Mouse (Mus musculus) lung, embryonic 14.5 days (tissue): ENCODE data around the gene Rps16. TPM values are rescaled to one million over a fixed set of nuclear protein-coding genes. Genes with fewer than 3 reads are reported as not detected.

ENCODE experiments used
- ATAC-seq: fragments of 200-750 bp; cut with Nextera tagmentation; 2 replicates; pipeline ENCODE4 v1.8.0; 2017; ENCODE audit warnings: mild to moderate bottlenecking, moderate TSS enrichment, moderate library complexity; ENCODE audit not compliant: insufficient read depth
- DNase-seq: peaks from one replicate; pipeline ENCODE4 v3.0.0-alpha.2; 2015
- H3K27ac ChIP-seq: fragments of 300-500 bp; sonication (generic); 2 replicates; pipeline ENCODE4 v1.5.1; 2014; ENCODE audit warnings: low read depth, mild to moderate bottlenecking, moderate library complexity
- H3K27me3 ChIP-seq: fragments of 300-500 bp; sonication (generic); 2 replicates; pipeline ENCODE4 v1.6.1; 2014; ENCODE audit warnings: low read length, control low read depth; ENCODE audit not compliant: insufficient read depth
- H3K36me3 ChIP-seq: fragments of 300-500 bp; sonication (generic); 2 replicates; pipeline ENCODE4 v1.6.1; 2014; ENCODE audit warnings: control low read depth; ENCODE audit not compliant: insufficient read depth
- H3K4me1 ChIP-seq: fragments of 300-500 bp; sonication (generic); 2 replicates; pipeline ENCODE4 v1.6.1; 2014; ENCODE audit warnings: antibody characterized with exemption, control low read depth; ENCODE audit not compliant: insufficient read depth
- H3K4me2 ChIP-seq: fragments of 300-500 bp; sonication (generic); 2 replicates; pipeline ENCODE4 v1.6.1; 2014; ENCODE audit warnings: mild to moderate bottlenecking
- H3K4me3 ChIP-seq: fragments of 300-500 bp; sonication (generic); 2 replicates; pipeline ENCODE4 v1.5.1; 2014; ENCODE audit warnings: low read depth, low read length
- H3K9ac ChIP-seq: fragments of 300-500 bp; sonication (generic); 2 replicates; pipeline ENCODE4 v1.6.1; 2014
- H3K9me3 ChIP-seq: fragments of 300-500 bp; sonication (generic); 2 replicates; pipeline ENCODE4 v1.6.1; 2016; ENCODE audit warnings: low read depth, low read length, control low read depth
- CTCF ChIP-seq: IDR thresholded peaks from 2 replicates; pipeline ENCODE4 v1.5.1; 2016; ENCODE audit warnings: antibody characterized with exemption, low read depth
- WGBS: fragments of 180-500 bp; shearing (Covaris S2); extraction: QIAGEN DNeasy Blood & Tissue Kit; methylation state at CpG from one replicate; pipeline ENCODE4 v1.1.7; 2014; 5-methylcytosine and 5-hydroxymethylcytosine counted together
- polyA plus RNA-seq: library from polyadenylated mRNA; unstranded; fragments of >200 nt; fragmentation: Nextera tagmentation; extraction: Ambion mirVana; gene quantifications from 2 replicates; pipeline ENCODE4 v1.2.1, GENCODE M21; 2014

Rps16 gene
- polyA plus RNA-seq, 1 experiment from 2014 or later: 1,324 TPM

DNA sequence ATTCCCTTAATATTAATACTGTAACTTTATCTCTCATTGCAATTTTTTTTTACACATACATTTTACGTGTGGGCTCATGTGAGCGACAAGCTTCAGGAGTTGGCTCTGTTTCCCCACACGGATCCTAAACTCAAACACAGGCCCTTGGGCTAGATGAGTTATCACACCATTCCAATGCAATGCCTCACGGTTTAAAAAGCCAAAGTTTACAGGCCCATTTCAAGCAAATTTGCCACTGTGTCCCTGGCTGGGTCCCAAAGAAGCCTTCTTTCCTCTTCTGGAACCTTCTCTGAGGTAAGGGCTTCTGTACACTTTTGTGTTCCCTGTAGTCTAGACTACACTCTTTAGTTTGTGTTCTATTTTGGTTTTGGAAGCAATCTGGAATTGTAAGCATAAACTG lies 15.9 kb upstream of the Rps16 start:
- no peak overlapping the region for H3K4me3 ChIP-seq
- WGBS: 85% methylated on average over 4 of the region's 4 CpGs
- TF ChIP-seq CTCF: no peak
- H3K36me3 ChIP-seq: peaks cover 30% of the 10 kb centered on the region
- H3K4me1 ChIP-seq: no peaks in the 10 kb centered on the region
- no peak overlapping the region for H3K27ac ChIP-seq
- DNase-seq (no peak), ATAC-seq (no peak)
- no peak overlapping the region for H3K4me2 ChIP-seq
- H3K27me3 ChIP-seq: no peaks in the 10 kb centered on the region
- H3K9me3 ChIP-seq: no peaks in the 10 kb centered on the region
- H3K9ac ChIP-seq: peak overlapping the region; percentile 15; the same call in 1 of the 2 replicates

DNA sequence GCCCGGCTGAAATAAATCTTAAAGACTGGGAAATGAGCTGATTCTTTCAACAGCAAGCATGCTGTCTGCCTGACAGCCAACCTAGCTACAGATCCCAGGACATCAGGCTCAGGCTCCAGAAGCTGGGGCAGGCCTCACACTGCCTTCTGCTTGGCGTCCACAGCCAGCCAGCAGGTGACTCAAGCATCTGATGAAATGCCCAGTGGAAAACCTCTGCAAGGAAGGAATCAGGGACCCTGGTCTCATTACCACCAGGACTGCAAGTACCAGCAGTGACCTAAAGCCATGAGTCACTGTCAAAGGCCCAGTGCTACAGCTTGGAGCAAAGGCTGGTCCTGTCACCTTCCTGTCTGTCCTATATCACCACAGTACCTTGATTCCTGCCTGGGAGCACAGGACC lies 15.0 kb upstream of the Rps16 start:
- H3K9ac ChIP-seq: no peak overlapping the region
- no peak for ATAC-seq
- WGBS: 90% methylated on average over 2 of the region's 2 CpGs

DNA sequence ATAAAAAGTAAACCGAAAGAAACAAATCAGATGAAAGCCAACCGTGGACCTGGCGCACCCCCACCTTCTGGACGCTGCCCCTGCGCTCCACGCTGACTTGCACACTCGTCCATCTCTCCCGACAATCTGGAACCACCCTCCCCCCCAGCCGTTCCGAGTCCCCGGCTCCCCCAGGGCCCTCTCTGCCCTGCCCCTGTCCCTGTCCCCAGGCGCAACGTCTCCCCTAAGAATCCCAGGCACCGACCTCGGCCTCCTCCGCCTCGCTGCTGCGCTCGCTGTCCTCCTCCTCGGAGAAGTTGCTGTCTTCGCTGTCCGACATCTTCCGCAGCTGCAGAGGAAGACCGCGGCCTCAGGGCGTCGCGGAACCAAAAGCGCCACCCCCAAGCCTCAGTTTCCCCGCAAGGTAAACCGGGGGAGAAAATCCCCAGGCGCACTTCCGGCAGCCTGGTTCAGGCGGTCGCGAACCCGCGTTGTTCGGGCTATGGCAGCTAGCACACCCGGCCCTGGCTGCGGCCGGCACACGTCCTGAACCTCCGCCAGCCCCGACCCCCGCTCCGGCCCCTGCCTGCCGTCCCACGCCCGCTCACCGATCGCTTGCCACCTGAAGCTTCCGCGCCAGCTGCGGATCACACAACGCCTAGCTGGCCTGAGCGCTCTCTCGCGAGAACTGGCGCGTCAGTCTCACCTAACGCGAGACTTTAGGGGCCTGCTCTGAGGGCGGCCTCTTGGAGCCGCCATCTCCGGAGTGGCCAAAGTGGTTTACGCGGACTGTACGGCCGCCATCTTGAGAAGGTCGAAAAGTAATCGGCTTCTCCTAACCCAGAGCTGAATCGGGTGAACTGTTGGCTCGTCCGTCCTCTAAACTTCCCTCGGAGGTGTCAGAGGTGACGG lies 12.1 kb upstream of the Rps16 start, which contains the start of gene Supt5:
Supt5 (minus strand) TSS at position 639 of the 891 bp plus-strand sequence.
- DNase-seq (peak; percentile 100), ATAC-seq (peak; percentile 99)
- Histone ChIP-seq H3K4me3 (peak within 1 kb of the TSS; percentile 80), H3K9ac (peak within 1 kb of the TSS; percentile 92), H3K36me3 (peaks cover 9% of the 10 kb centered on the region), H3K27ac (peak within 1 kb of the TSS; percentile 89), H3K4me2 (peak within 1 kb of the TSS; percentile 93), H3K9me3 (no peaks in the 10 kb centered on the region), H3K4me1 (no peaks in the 10 kb centered on the region), H3K27me3 (no peaks in the 10 kb centered on the region)
- under 1% methylated on average over 77 of the region's 77 CpGs for WGBS
- no peak for TF ChIP-seq CTCF

More for the DNA sequence above, 15.0 kb upstream of the Rps16 start:
- Histone ChIP-seq H3K27ac (no peak overlapping the region), H3K36me3 (peaks cover 21% of the 10 kb centered on the region), H3K4me3 (no peak overlapping the region), H3K4me2 (no peak overlapping the region), H3K27me3 (no peaks in the 10 kb centered on the region), H3K4me1 (no peaks in the 10 kb centered on the region), H3K9me3 (no peaks in the 10 kb centered on the region)
- no peak for DNase-seq
- no peak for TF ChIP-seq CTCF

DNA sequence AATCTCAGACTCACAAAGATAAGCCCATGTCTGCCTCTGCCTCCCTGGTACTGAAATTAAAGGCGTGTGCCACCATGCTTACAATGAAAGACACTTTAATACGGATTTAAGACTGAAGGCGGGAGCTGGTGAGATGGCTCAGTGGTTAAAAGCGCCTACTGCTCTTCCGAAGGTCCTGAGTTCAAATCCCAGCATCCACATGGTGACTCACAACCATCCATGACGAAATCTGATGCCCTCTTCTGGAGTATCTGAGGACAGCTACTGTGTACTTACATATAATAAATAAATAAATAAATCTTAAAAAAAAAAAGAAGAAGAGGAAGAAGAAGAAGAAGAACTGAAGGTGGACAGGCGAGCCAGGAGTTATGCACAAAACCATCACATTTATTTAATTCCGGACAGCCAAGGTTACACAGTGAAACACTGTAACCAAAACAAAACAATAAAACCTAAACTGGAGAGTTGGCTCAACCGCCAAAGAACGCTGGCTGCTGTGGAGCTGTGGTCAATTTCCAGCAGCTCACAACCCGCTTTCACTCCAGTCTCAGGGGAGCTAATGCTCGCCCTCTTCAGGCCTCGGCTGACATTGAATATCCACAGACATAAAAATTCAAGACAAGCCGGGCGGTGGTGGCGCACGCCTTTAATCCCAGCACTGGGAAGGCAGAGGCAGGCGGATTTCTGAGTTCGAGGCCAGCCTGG lies 11.1 kb upstream of the Rps16 start:
- DNase-seq: peak; percentile 63
- H3K4me1 ChIP-seq: no peaks in the 10 kb centered on the region
- H3K27me3 ChIP-seq: no peaks in the 10 kb centered on the region
- H3K9ac ChIP-seq: peak overlapping the region; percentile 92
- TF ChIP-seq CTCF: peak; percentile 35
- peak; percentile 20 for ATAC-seq
- WGBS: 77% methylated on average over 19 of the region's 19 CpGs
- peak overlapping the region; percentile 89 for H3K27ac ChIP-seq
- H3K4me2 ChIP-seq: peak overlapping the region; percentile 93
- peaks cover 9% of the 10 kb centered on the region for H3K36me3 ChIP-seq
- H3K4me3 ChIP-seq: peak overlapping the region; percentile 80
- H3K9me3 ChIP-seq: no peaks in the 10 kb centered on the region

DNA sequence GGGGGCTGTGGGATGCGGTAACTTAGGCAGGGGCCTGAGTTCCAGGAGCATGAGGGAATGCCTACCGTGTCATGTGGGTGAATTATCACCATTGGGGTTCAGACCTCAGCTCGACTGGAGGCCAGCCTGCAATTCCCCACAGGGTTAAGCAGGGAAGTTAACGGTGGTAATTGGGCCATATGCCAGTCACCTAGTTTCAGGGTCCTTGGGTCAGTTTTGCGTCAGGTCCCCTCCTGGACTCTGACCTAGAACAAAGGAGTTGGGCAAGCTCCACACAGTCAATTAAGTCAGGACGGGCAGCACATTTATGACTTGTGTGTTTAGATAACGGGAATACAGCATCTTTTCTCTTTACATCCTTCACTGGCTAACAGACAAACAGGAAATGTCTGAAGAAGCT lies 9.1 kb upstream of the Rps16 start:
- H3K9ac ChIP-seq: no peak overlapping the region
- ATAC-seq: no peak
- no peak overlapping the region for H3K4me3 ChIP-seq
- no peaks in the 10 kb centered on the region for H3K4me1 ChIP-seq
- no peaks in the 10 kb centered on the region for H3K36me3 ChIP-seq
- no peak overlapping the region for H3K4me2 ChIP-seq
- no peak overlapping the region for H3K27ac ChIP-seq
- no peak for DNase-seq
- 30% methylated on average over 7 of the region's 7 CpGs for WGBS
- no peaks in the 10 kb centered on the region for H3K9me3 ChIP-seq
- no peak for TF ChIP-seq CTCF
- no peaks in the 10 kb centered on the region for H3K27me3 ChIP-seq

DNA sequence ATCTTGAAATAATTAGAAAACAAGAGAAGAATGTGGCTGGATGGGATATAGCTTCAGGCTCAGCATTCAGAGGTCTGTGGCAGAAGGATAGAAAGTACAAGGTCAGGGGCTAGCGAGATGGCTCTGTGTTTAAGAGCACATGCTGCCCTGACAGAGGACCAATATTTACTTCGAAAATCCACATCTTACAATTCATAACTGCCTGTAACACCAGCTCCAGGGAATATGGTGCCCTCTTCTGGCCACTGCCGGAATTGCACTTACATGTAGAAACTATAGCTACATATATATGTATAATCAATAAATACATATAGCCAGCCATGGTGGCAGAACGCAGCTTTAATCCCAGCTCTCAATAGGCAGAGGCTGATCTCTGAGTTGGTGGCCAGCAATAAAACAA lies 5.8 kb upstream of the Rps16 start:
- no peak overlapping the region for H3K4me3 ChIP-seq
- peak; percentile 89 for TF ChIP-seq CTCF
- H3K9me3 ChIP-seq: no peaks in the 10 kb centered on the region
- no peaks in the 10 kb centered on the region for H3K36me3 ChIP-seq
- peak; percentile 90 for DNase-seq
- H3K4me2 ChIP-seq: no peak overlapping the region
- 1% methylated on average over 4 of the region's 4 CpGs for WGBS
- H3K27ac ChIP-seq: no peak overlapping the region
- no peaks in the 10 kb centered on the region for H3K4me1 ChIP-seq
- H3K9ac ChIP-seq: no peak overlapping the region
- no peaks in the 10 kb centered on the region for H3K27me3 ChIP-seq
- peak; percentile 18; the same call in 1 of the 2 replicates for ATAC-seq

DNA sequence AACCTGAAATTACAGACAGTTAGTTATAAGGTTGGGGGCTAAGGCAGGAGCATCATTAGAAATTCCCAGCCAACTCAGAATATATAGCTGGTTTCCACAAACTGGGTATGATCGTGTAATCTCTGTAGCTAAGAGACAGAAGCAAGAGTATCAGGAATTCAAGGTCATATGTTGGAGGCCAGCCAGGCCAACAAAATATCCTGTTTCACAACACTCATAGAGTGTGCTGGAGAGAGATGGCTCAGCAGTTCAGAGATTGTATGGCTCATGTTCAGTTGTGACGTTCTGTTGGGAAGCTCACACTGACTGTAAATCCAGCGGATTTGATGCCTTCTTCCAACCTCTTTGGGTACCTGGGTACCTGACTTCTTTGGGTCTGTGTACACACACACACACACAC lies 2.7 kb upstream of the Rps16 start:
- H3K9me3 ChIP-seq: no peaks in the 10 kb centered on the region
- no peaks in the 10 kb centered on the region for H3K27me3 ChIP-seq
- DNase-seq: peak; percentile 69
- no peak overlapping the region for H3K27ac ChIP-seq
- ATAC-seq: no peak
- peaks cover 6% of the 10 kb centered on the region for H3K4me1 ChIP-seq
- no peak for TF ChIP-seq CTCF
- H3K4me2 ChIP-seq: no peak overlapping the region
- H3K9ac ChIP-seq: no peak overlapping the region
- WGBS: 53% methylated on average over 3 of the region's 3 CpGs
- peaks cover 13% of the 10 kb centered on the region for H3K36me3 ChIP-seq
- H3K4me3 ChIP-seq: no peak overlapping the region
